Mouse (Mus musculus): ENCODE measurements at regions not wholly inside any gene's neighbourhood (a gene's known extent, or its start where the extent isn't known, plus 50 kb on each side); places are given as distances from the start of the nearest gene placed in this dataset.

- no peak for DNase-seq (ENCODE audit: low read depth in 2 of 2, low spot score in 2 of 2)
These were observed 210.7 kb upstream of the Zc3h12c start for GRCm38 (mm10) chr9:52379031-52379430.

GRCm38 (mm10) chr9:52377761-52378160, 209.4 kb upstream of the Zc3h12c start:
- no peak for DNase-seq (ENCODE audit: low read depth in 2 of 2, low spot score in 2 of 2)

GRCm38 (mm10) chr9:52376914-52377313, 208.5 kb upstream of the Zc3h12c start:
- DNase-seq (ENCODE audit: low read depth in 2 of 2, low spot score in 2 of 2): no peak

- no peak for DNase-seq (ENCODE audit: low read depth in 2 of 2, low spot score in 2 of 2)
These were observed 202.9 kb upstream of the Zc3h12c start for GRCm38 (mm10) chr9:52371296-52371695.

- no peak for DNase-seq (ENCODE audit: low read depth in 2 of 2, low spot score in 2 of 2)
These were observed 200.5 kb upstream of the Zc3h12c start for GRCm38 (mm10) chr9:52368911-52369310.

GRCm38 (mm10) chr9:52368080-52368479, 199.7 kb upstream of the Zc3h12c start:
- no peak for DNase-seq (ENCODE audit: low read depth in 2 of 2, low spot score in 2 of 2)

GRCm38 (mm10) chr9:52366046-52366445, 197.7 kb upstream of the Zc3h12c start:
- no peak for DNase-seq (ENCODE audit: low read depth in 2 of 2, low spot score in 2 of 2)

GRCm38 (mm10) chr9:52361599-52361998, 193.2 kb upstream of the Zc3h12c start:
- no peak for DNase-seq (ENCODE audit: low read depth in 2 of 2, low spot score in 2 of 2)

GRCm38 (mm10) chr9:52359416-52359815, 191.0 kb upstream of the Zc3h12c start:
- no peak for DNase-seq (ENCODE audit: low read depth in 2 of 2, low spot score in 2 of 2)

- DNase-seq (ENCODE audit: low read depth in 2 of 2, low spot score in 2 of 2): no peak
These were observed 188.2 kb upstream of the Zc3h12c start for GRCm38 (mm10) chr9:52356549-52356948.

- DNase-seq (ENCODE audit: low read depth in 2 of 2, low spot score in 2 of 2): no peak
These were observed 187.0 kb upstream of the Zc3h12c start for GRCm38 (mm10) chr9:52355187-52355982.

GRCm38 (mm10) chr9:52348536-52349527, 180.5 kb upstream of the Zc3h12c start:
- no peak for DNase-seq (ENCODE audit: low read depth in 2 of 2, low spot score in 2 of 2)

GRCm38 (mm10) chr9:52344177-52344877, 176.0 kb upstream of the Zc3h12c start:
- no peak for DNase-seq (ENCODE audit: low read depth in 2 of 2, low spot score in 2 of 2)

GRCm38 (mm10) chr9:52341029-52341428, 172.7 kb upstream of the Zc3h12c start:
- DNase-seq (ENCODE audit: low read depth in 2 of 2, low spot score in 2 of 2): no peak

- DNase-seq (ENCODE audit: low read depth in 2 of 2, low spot score in 2 of 2): no peak
These were observed 169.5 kb upstream of the Zc3h12c start for GRCm38 (mm10) chr9:52337786-52338322.

- DNase-seq (ENCODE audit: low read depth in 2 of 2, low spot score in 2 of 2): no peak
These were observed 166.4 kb upstream of the Zc3h12c start for GRCm38 (mm10) chr9:52334767-52335166.

GRCm38 (mm10) chr9:52333884-52334283, 165.5 kb upstream of the Zc3h12c start:
- no peak for DNase-seq (ENCODE audit: low read depth in 2 of 2, low spot score in 2 of 2)

- no peak for DNase-seq (ENCODE audit: low read depth in 2 of 2, low spot score in 2 of 2)
These were observed 163.4 kb upstream of the Zc3h12c start for GRCm38 (mm10) chr9:52331748-52332147.

GRCm38 (mm10) chr9:52330652-52331051, 162.3 kb upstream of the Zc3h12c start:
- DNase-seq (ENCODE audit: low read depth in 2 of 2, low spot score in 2 of 2): no peak

GRCm38 (mm10) chr9:52324347-52324746, 156.0 kb upstream of the Zc3h12c start:
- no peak for DNase-seq (ENCODE audit: low read depth in 2 of 2, low spot score in 2 of 2)

GRCm38 (mm10) chr9:52323757-52324156, 155.4 kb upstream of the Zc3h12c start:
- no peak for DNase-seq (ENCODE audit: low read depth in 2 of 2, low spot score in 2 of 2)
